Mouse (Mus musculus): Measurements from ENCODE around the gene Zscan21. TPM values are rescaled to one million over a fixed set of nuclear protein-coding genes. Genes with fewer than 3 reads are reported as not detected.
"Not testable (repeated sequence)": the region's sequence is repeated elsewhere in the genome, so short reads cannot be mapped to it uniquely, and the experiment has no call there.

Zscan21 gene
- polyA plus RNA-seq, 1 experiment from 2014 or later, result 122 TPM

GRCm38 (mm10) chr5:138104976-138105375, 11.7 kb upstream of the Zscan21 start:
- Histone ChIP-seq H3K36me3 (ENCODE audit: control insufficient read depth, insufficient read depth, low read length) (peaks cover 21% of the 10 kb centered on the region), H3K27me3 (ENCODE audit: control insufficient read depth, insufficient read depth, low read length) (no peaks in the 10 kb centered on the region)
- WGBS, result 87% methylated on average over 2 of the region's 2 CpGs

GRCm38 (mm10) chr5:138107130-138107529, 9.6 kb upstream of the Zscan21 start:
- Histone ChIP-seq H3K36me3 (ENCODE audit: control insufficient read depth, insufficient read depth, low read length) (peaks cover 10% of the 10 kb centered on the region), H3K9me3 (ENCODE audit: control insufficient read depth, low read length) (no peaks in the 10 kb centered on the region), H3K4me2 (no peak overlapping the region), H3K4me3 (ENCODE audit: low read depth, low read length) (no peak overlapping the region), H3K27ac (ENCODE audit: low read depth, low read length) (no peak overlapping the region), H3K9ac (ENCODE audit: low read length) (no peak overlapping the region), H3K4me1 (ENCODE audit: control insufficient read depth, insufficient read depth, low read length) (no peaks in the 10 kb centered on the region), H3K27me3 (ENCODE audit: control insufficient read depth, insufficient read depth, low read length) (no peaks in the 10 kb centered on the region)
- ATAC-seq (ENCODE audit: low FRiP score) (no peak), DNase-seq (ENCODE audit: low spot score, missing footprints) (no peak)
- 61% methylated on average over 3 of the region's 3 CpGs for WGBS

More at GRCm38 (mm10) chr5:138104976-138105375, 11.7 kb upstream of the Zscan21 start:
- DNase-seq (ENCODE audit: low spot score, missing footprints) (no peak), ATAC-seq (ENCODE audit: low FRiP score) (no peak)
- Histone ChIP-seq H3K27ac (ENCODE audit: low read depth, low read length) (no peak overlapping the region), H3K9me3 (ENCODE audit: control insufficient read depth, low read length) (no peaks in the 10 kb centered on the region), H3K4me1 (ENCODE audit: control insufficient read depth, insufficient read depth, low read length) (no peaks in the 10 kb centered on the region), H3K9ac (ENCODE audit: low read length) (no peak overlapping the region), H3K4me3 (ENCODE audit: low read depth, low read length) (no peak overlapping the region), H3K4me2 (no peak overlapping the region)

GRCm38 (mm10) chr5:138109847-138110396, 6.8 kb upstream of the Zscan21 start:
- H3K27ac ChIP-seq (ENCODE audit: low read depth, low read length); DNase-seq (ENCODE audit: low spot score, missing footprints); H3K9me3 ChIP-seq (ENCODE audit: control insufficient read depth, low read length); H3K27me3 ChIP-seq (ENCODE audit: control insufficient read depth, insufficient read depth, low read length); H3K4me2 ChIP-seq; H3K4me1 ChIP-seq (ENCODE audit: control insufficient read depth, insufficient read depth, low read length); H3K36me3 ChIP-seq (ENCODE audit: control insufficient read depth, insufficient read depth, low read length); H3K9ac ChIP-seq (ENCODE audit: low read length); H3K4me3 ChIP-seq (ENCODE audit: low read depth, low read length); ATAC-seq (ENCODE audit: low FRiP score): not testable (repeated sequence)
- WGBS, result 55% methylated on average over 3 of the region's 4 CpGs

GRCm38 (mm10) chr5:138117199-138118015, 704 bp downstream of the Zscan21 start:
- ATAC-seq (ENCODE audit: low FRiP score) (peak; percentile 66), DNase-seq (ENCODE audit: low spot score, missing footprints) (peak; percentile 90)
- peak overlapping the region; percentile 65 for H3K4me2 ChIP-seq

GRCm38 (mm10) chr5:138118041-138118440, 1.3 kb downstream of the Zscan21 start:
- Histone ChIP-seq H3K9ac (ENCODE audit: low read length) (no peak overlapping the region; the same call in 1 of the 2 replicates), H3K36me3 (ENCODE audit: control insufficient read depth, insufficient read depth, low read length) (peaks cover 6% of the 10 kb centered on the region; the same call in 1 of the 2 replicates), H3K9me3 (ENCODE audit: control insufficient read depth, low read length) (no peaks in the 10 kb centered on the region), H3K27me3 (ENCODE audit: control insufficient read depth, insufficient read depth, low read length) (no peaks in the 10 kb centered on the region), H3K4me1 (ENCODE audit: control insufficient read depth, insufficient read depth, low read length) (peaks cover 7% of the 10 kb centered on the region), H3K4me3 (ENCODE audit: low read depth, low read length) (peak overlapping the region; percentile 68), H3K4me2 (peak overlapping the region; percentile 65), H3K27ac (ENCODE audit: low read depth, low read length) (no peak overlapping the region)
- ATAC-seq (ENCODE audit: low FRiP score), result no peak
- no peak for DNase-seq (ENCODE audit: low spot score, missing footprints)
- WGBS, result 87% methylated on average over 3 of the region's 3 CpGs

More at GRCm38 (mm10) chr5:138117199-138118015, 704 bp downstream of the Zscan21 start:
- Histone ChIP-seq H3K9ac (ENCODE audit: low read length) (peak overlapping the region; percentile 74), H3K9me3 (ENCODE audit: control insufficient read depth, low read length) (no peaks in the 10 kb centered on the region), H3K4me1 (ENCODE audit: control insufficient read depth, insufficient read depth, low read length) (peaks cover 7% of the 10 kb centered on the region), H3K36me3 (ENCODE audit: control insufficient read depth, insufficient read depth, low read length) (peaks cover 4% of the 10 kb centered on the region; the same call in 1 of the 2 replicates), H3K4me3 (ENCODE audit: low read depth, low read length) (peak overlapping the region; percentile 68), H3K27me3 (ENCODE audit: control insufficient read depth, insufficient read depth, low read length) (no peaks in the 10 kb centered on the region), H3K27ac (ENCODE audit: low read depth, low read length) (peak overlapping the region; percentile 60)
- 15% methylated on average over 16 of the region's 16 CpGs for WGBS

- Histone ChIP-seq H3K4me1 (ENCODE audit: control insufficient read depth, insufficient read depth, low read length) (no peaks in the 10 kb centered on the region), H3K9me3 (ENCODE audit: control insufficient read depth, low read length) (no peaks in the 10 kb centered on the region), H3K4me3 (ENCODE audit: low read depth, low read length) (no peak overlapping the region), H3K27me3 (ENCODE audit: control insufficient read depth, insufficient read depth, low read length) (no peaks in the 10 kb centered on the region), H3K4me2 (no peak overlapping the region), H3K36me3 (ENCODE audit: control insufficient read depth, insufficient read depth, low read length) (peaks cover 34% of the 10 kb centered on the region), H3K27ac (ENCODE audit: low read depth, low read length) (no peak overlapping the region), H3K9ac (ENCODE audit: low read length) (no peak overlapping the region)
- DNase-seq (ENCODE audit: low spot score, missing footprints), result no peak
- WGBS, result 98% methylated on average over 5 of the region's 5 CpGs
- ATAC-seq (ENCODE audit: low FRiP score), result no peak
These were observed 15.8 kb downstream of the Zscan21 start for GRCm38 (mm10) chr5:138132425-138133064.

GRCm38 (mm10) chr5:138137257-138137656, 20.6 kb downstream of the Zscan21 start:
- ATAC-seq (ENCODE audit: low FRiP score) (no peak), DNase-seq (ENCODE audit: low spot score, missing footprints) (no peak)
- no peak overlapping the region for H3K9ac ChIP-seq (ENCODE audit: low read length)
- no peak overlapping the region for H3K4me2 ChIP-seq
- no peaks in the 10 kb centered on the region for H3K27me3 ChIP-seq (ENCODE audit: control insufficient read depth, insufficient read depth, low read length)
- peaks cover 16% of the 10 kb centered on the region; the same call in 1 of the 2 replicates for H3K36me3 ChIP-seq (ENCODE audit: control insufficient read depth, insufficient read depth, low read length)
- 88% methylated on average over 4 of the region's 4 CpGs for WGBS
- H3K9me3 ChIP-seq (ENCODE audit: control insufficient read depth, low read length), result no peaks in the 10 kb centered on the region
- no peak overlapping the region for H3K4me3 ChIP-seq (ENCODE audit: low read depth, low read length)
- H3K4me1 ChIP-seq (ENCODE audit: control insufficient read depth, insufficient read depth, low read length), result no peaks in the 10 kb centered on the region
- H3K27ac ChIP-seq (ENCODE audit: low read depth, low read length), result no peak overlapping the region

- H3K4me3 ChIP-seq (ENCODE audit: low read depth, low read length), result no peak overlapping the region
- ATAC-seq (ENCODE audit: low FRiP score), result peak; percentile 48; the same call in 1 of the 2 replicates
- 62% methylated on average over 8 of the region's 8 CpGs for WGBS
These were observed 21.3 kb downstream of the Zscan21 start for GRCm38 (mm10) chr5:138137935-138138549.

More at GRCm38 (mm10) chr5:138137935-138138549, 21.3 kb downstream of the Zscan21 start:
- Histone ChIP-seq H3K36me3 (ENCODE audit: control insufficient read depth, insufficient read depth, low read length) (peaks cover 16% of the 10 kb centered on the region; the same call in 1 of the 2 replicates), H3K4me2 (no peak overlapping the region), H3K4me1 (ENCODE audit: control insufficient read depth, insufficient read depth, low read length) (no peaks in the 10 kb centered on the region), H3K27ac (ENCODE audit: low read depth, low read length) (no peak overlapping the region), H3K27me3 (ENCODE audit: control insufficient read depth, insufficient read depth, low read length) (no peaks in the 10 kb centered on the region), H3K9ac (ENCODE audit: low read length) (no peak overlapping the region), H3K9me3 (ENCODE audit: control insufficient read depth, low read length) (no peaks in the 10 kb centered on the region)
- peak; percentile 92 for DNase-seq (ENCODE audit: low spot score, missing footprints)
